Mouse (Mus musculus) right cerebral cortex, adult 2 months (tissue): ENCODE measurements at regions not wholly inside any gene's neighbourhood (a gene's known extent, or its start where the extent isn't known, plus 50 kb on each side); places are given as distances from the start of the nearest gene placed in this dataset.

Source experiments
- DNase-seq, 2 experiments: peaks; one replicate each; pipeline ENCODE4 v3.0.0; 2021 to 2022; ENCODE audit warnings: low spot score in 2 of 2

DNA sequence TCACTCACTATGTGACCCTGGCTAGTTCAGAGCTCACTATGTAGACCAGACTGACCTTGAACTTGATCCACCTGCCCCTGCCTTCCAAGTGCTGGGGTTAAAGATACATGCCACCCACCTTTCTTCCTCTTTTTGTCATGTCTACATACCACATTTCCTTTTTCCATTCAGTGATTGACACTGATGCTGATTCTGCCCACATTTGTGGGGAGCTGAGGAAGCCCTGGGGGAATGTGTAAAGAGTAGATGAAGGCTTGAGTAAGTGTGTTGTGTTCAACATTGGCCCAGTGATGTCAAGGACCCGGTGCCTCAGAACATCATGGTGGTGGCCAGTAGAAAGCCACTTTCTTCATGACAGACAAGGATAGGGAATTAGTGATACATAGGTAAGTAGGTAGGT lies 201.3 kb downstream of the Rpap3 start:
- no peak for DNase-seq

- DNase-seq: peak; percentile 52 to 58
Measured at GRCm38 (mm10) chr15:97502056-97502455, 203.6 kb downstream of the Rpap3 start.

- DNase-seq: no peak
Measured at GRCm38 (mm10) chr15:97501420-97501819, 204.2 kb downstream of the Rpap3 start.

GRCm38 (mm10) chr15:97499821-97500385 lies 205.7 kb downstream of the Rpap3 start:
- DNase-seq: no peak

- DNase-seq: no peak
Measured at GRCm38 (mm10) chr15:97499240-97499639, 206.4 kb downstream of the Rpap3 start.

DNA sequence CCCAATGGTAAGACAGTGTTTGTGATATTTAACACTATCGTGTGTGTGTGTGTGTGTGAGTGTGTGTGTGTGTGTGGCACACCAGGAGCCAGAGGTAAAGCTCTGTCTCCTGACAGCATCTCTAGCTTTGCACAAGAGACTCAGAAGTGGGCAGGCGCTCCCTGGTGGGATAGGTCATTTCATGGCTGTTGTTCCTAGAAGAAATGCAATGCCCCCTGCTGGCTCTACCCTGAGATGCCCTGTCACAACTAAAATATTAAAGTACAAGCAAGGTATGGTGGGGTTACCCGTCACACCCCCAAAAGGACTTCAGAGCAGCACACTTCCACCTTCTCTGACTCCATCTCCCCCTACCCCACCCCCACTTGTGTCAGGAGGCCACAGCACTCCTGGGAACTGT lies 207.2 kb downstream of the Rpap3 start:
- no peak for DNase-seq

DNA sequence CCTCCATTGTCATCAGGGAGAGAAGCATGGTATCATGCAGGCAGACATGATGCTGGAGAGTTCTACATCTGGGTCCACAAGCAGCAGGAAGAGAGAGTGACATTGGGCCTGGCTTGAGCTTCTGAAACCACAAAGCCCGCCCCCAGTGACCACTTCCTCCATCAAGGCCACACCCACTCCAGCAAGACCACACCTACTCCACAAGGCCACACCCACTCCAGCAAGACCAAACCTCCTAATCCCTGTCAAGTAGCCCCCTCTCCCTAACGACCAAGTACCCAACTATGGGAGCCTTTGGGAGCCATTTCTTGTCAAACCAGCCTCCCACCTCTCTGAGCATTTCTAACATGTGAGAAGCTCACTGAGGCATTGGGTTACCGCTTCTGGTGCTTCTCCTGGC lies 209.6 kb downstream of the Rpap3 start:
- DNase-seq: no peak

- no peak for DNase-seq
Measured at GRCm38 (mm10) chr15:97493340-97493739, 212.3 kb downstream of the Rpap3 start.

DNA sequence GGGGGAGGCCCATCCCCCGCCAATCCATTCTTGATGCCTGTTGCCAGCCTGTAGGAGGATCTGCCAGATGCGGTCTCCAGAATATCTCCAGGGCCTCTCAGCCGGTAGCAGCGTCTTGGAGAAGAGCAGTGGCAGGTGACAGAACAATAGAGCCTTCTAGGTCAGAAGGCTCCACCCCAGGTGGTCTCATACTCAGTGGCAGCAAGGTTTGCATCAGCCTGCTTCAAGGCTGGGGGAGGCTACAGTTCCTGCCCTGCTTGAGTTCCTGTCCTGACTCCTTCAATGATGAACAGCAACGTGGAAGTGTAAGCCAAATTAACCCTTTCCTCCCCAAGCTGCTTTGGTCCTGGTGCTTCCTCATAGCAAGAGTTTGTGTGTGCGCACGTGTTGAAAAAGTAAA lies 213.8 kb downstream of the Rpap3 start:
- no peak for DNase-seq

GRCm38 (mm10) chr15:97487425-97487824 lies 218.2 kb downstream of the Rpap3 start:
- DNase-seq: no peak

GRCm38 (mm10) chr15:97471986-97472779 lies 225.1 kb upstream of the Amigo2 start:
- no peak for DNase-seq

GRCm38 (mm10) chr15:97471476-97471875 lies 224.4 kb upstream of the Amigo2 start:
- no peak for DNase-seq

DNA sequence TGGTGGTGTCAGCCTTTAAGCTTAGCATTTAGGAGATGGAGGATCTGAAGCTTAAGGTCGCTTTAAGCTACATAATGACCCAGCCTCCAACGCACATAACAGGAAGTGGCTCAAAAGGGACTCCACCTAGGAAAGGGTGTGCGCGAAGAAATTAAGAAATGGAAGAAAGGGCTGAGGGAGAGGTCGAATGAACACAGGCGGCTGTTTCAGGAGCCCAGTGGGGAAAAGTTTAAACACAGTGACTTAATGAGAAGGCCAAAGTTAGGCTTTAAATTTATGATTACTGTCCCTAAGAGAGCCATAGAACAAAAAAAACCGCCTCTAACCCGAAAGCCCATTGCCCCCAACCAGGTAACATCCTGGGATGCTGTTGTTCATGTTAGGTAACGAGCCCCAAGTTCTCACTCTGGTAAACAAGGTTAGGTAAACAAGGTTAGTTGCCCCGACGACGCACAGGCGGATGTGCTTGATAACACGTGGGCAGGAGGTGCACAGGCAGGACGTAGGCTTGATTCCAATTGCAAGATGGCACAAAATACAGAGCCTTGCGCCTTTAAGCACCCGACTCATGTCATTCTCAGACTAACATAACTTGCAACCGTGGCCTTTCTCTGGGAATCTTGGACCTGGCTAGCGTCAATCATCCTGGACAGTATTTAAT lies 222.7 kb upstream of the Amigo2 start:
- DNase-seq: no peak

- DNase-seq: no peak
Measured at GRCm38 (mm10) chr15:97468732-97469683, 221.9 kb upstream of the Amigo2 start.

GRCm38 (mm10) chr15:97467781-97468485 lies 220.8 kb upstream of the Amigo2 start:
- no peak for DNase-seq

DNA sequence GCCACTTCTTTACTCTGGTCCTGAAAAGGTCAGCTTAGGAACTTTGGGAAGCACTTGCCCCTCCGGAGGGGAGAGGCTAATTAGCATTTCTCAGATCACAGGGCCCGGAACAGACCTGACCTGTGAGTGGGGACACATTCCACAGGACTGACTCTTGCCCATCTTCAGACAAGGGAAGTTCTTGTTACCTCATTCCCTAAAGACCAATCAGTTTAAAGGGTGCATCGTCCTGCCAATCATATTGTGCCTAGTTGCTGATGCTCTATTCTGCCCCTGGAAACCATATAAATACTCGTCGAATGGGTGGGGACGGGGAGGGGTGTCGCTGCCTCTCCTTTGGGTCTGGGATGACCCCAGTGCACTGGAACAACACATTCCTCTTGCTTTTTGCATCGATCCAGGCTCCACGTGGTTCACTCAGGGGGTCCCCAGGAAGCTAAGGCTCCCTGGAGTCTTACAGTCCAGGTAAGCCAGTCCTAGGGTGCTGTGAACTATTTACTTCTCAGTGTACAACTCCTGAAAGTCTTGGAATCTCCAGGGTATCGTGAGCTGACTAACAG lies 219.9 kb upstream of the Amigo2 start:
- DNase-seq: no peak

DNA sequence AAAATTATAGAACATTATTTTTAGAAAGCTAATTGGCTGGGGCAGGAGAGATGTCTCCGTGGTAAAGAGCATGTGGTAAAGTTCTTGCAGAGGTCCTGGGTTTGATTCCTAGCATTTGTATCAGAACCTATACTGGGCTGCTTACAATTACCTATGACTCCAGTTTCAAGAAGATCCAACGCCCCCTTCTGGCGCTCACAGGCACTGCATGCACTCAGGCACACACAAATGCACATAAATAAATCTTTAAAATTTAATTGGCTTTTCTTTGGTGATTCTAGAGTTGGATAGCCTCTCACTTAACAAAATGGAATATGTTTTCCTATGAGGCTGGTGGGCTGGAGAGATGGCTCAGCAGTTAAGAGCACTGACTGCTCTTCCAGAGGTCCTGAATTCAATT lies 219.0 kb upstream of the Amigo2 start:
- DNase-seq: no peak

- no peak for DNase-seq
Measured at GRCm38 (mm10) chr15:97465366-97465765, 218.3 kb upstream of the Amigo2 start.

DNA sequence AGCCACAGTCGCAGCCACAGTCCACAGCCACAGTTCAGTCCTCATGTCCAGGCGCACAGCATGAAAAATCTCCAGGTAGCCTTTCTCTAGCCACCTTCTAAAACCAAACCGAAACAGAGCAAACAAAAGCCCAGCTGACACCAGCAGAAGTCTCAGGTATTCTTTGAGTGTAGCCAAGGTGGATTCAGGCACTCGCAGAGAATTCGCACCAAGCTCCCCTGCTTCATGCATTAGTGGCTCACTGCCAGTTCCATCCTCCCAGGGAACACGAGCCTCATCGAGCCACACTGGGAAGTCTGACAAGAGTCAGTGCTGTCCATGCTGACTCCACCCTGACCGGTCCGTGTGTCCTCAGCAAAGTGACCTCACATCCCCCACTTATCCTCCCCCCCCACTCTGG lies 217.7 kb upstream of the Amigo2 start:
- DNase-seq: no peak

- DNase-seq: peak in 1 of 2 experiments; percentile 14
Measured at GRCm38 (mm10) chr15:97462587-97462986, 215.5 kb upstream of the Amigo2 start.

GRCm38 (mm10) chr15:97462006-97462405 lies 214.9 kb upstream of the Amigo2 start:
- no peak for DNase-seq
